Mouse (Mus musculus) cerebellum, adult 9-11 months (tissue): Measurements from ENCODE around the gene Pigl.
A peak's percentile ranks its signal among the peaks of the same experiment; 100 is the strongest.
"Not testable (repeated sequence)": the region's sequence is repeated elsewhere in the genome, so short reads cannot be mapped to it uniquely, and the experiment has no call there.

ENCODE experiments used
- DNase-seq: peaks from one replicate; pipeline ENCODE4 v3.0.0; 2022

Gene Pigl

DNA sequence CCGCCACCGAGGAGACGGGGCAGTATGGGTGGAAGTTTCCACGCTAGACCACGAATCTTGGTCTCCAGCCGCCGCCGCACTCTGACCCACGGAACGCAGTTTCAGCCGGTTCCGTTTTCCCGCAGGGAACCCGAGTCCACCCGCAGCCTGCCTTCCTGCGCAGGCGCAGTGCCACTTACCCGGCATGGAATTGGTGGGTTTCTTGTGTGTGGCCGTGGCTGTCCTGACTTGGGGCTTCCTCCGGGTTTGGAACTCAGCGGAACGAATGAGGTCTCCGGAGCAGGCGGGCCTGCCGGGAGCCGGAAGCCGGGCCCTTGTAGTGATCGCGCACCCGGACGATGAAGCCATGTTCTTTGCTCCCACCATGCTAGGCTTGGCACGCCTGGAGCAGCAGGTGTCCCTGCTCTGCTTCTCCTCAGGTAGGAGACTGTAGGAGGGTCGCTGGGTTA, at the start of gene Pigl, which contains the start of gene Ncor1:
TSS of gene Pigl (plus strand) at position 185 of the 449 bp plus-strand sequence.
TSS of gene Ncor1 (minus strand) at position 266 of the 449 bp plus-strand sequence.
- peak; percentile 88 for DNase-seq

- DNase-seq: no peak
These were observed 49.4 kb upstream of the Pigl start for GRCm38 (mm10) chr11:62408848-62409247.

- no peak for DNase-seq
These were observed 48.6 kb upstream of the Pigl start for GRCm38 (mm10) chr11:62409611-62410010.

DNA sequence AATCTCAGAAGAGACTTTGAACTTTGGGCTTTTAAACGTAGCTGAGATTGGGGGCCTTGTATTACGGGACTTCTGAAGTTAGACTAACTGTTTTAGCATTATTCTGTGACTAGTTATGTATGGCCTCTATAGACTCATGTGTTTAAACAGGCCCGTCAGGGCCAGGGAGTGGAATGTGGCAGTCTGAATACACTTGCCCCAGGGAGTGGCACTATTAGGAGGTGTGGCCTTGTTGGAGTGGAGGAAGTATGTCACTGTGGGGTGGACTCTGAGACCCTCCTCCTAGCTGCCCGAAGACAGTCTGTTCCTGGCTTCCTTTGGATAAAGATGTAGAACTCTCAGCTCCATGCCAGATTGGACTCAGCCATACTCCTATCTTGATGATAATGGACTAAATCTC, 43.2 kb upstream of the Pigl start:
- no peak for DNase-seq

GRCm38 (mm10) chr11:62424525-62424924, 33.7 kb upstream of the Pigl start:
- no peak for DNase-seq

DNA sequence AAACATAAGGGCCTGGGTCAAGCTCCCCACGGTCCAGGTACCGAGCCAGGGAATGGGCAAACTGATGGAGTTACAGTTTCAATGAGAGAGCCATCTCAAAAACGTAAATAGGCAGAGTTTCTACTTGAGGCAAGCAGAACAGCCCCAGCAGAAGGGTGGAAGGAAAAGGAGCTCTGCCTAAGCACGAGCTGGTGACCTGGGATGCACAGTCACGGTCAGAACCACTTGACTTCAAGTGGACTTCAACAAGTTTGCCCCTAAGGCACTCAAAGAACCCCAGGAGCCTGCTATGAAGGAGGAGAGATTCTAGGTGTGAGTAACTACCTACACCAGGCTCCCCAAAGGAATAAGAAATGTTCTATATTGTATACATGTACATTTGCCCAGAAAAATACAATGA, 32.0 kb upstream of the Pigl start:
- no peak for DNase-seq

DNA sequence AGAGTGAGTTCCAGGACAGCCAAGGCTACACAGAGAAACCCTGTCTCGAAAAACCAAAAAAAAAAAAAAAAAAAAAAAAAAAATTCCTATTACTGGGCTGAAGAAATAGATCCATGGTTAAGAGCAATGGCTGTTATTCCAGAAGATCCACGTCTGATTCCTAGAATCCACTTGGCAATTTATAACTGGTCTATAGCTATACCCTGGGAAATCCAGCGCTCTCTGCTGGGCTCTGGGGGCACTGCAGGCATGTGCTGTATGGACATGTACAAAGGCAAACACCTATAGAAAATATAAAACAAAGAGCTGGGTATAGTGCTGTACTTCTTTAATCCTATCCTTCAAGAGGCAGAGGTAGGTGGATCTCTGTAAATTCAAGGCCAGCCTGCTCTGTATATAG, 31.2 kb upstream of the Pigl start:
- no peak for DNase-seq

GRCm38 (mm10) chr11:62432211-62432610, 26.0 kb upstream of the Pigl start:
- DNase-seq: no peak

DNA sequence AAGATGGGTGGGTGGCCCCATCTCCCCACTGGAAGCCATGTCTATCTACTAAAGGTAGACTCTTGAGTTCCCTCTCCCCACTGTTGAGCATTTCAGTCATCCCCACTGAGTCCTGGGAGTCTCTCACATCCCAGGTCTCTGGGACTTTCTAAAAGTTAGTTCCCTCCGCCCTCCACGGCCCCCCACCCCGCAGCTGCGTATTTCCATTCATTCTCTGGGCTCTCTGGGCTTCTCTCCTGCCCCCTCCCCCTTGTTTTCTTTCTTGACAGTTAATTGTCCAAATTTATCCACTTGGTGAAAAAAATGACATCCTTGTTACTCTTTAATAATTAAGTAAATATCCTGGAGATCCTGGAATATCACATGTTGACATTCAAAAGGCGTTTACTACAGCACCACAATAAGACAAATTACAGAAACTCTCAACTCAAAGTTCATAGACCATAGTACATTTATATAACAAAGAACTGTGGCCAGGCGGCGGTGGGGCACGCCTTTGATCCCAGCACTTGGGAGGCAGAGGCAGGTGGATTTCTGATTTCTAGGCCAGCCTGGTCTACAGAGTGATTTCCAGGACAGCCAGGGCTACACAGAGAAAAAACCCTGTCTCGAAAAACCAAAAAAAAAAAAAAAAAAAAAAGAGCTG, 17.5 kb upstream of the Pigl start:
- no peak for DNase-seq

DNA sequence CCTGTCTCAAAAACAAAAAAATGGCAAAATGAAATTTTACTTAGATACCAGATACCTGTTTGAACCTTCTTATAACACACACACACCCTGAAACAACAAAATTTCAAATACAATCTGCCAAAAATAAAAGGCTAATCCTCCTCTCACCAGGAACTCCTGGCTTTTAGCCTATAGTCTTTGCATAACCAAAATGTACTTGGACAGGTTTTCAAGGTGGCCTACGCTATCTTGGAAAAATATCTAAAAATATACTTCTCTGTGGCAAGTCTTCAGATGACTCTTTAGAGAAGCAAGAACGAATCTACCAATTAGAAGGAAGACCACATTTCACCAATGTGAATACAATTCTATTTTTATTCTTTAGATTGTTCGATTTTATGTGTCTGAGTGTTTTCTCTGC, 12.5 kb upstream of the Pigl start:
- peak; percentile 37 for DNase-seq

DNA sequence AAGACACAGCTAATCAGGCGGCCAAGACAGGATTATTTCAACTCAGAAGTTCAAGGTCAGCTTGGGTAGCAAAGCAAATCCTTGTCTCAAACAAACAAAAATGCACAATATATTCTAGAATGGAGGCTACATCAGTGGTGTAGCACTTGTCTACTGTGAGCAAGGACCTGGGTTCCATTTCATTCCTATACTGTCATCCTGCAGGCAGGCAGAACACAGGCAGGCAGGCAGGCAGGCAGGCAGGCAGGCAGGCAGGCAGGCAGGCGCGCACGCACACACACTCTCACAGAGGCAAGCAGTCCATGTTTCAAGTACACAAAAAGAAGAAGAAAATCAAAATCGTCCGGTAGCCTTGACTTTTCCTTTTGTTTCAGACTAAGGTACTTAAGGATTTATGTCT, 9.3 kb upstream of the Pigl start:
- no peak for DNase-seq

GRCm38 (mm10) chr11:62455193-62455592, 3.1 kb upstream of the Pigl start:
- no peak for DNase-seq

DNA sequence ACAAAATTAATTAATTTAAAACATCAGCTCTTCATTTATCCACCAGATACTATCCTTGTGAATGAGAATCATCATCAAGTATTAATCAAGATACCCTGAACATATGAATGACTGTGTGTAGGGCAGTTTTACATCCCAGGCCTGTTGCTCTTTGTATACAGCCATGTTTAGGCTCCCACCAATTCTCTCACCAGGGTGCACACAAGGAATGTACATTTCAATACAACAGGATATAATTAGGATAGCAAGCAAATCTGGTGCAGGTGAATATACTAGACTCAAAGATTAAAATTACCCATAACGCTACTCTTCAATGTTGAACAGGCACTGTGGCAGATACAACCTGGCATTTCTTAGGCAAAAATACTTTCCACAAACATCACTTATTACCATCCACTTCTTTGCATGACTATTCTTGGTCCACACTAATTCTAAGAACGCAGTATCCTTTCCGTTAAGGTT, 2.2 kb upstream of the Pigl start:
- no peak for DNase-seq

DNA sequence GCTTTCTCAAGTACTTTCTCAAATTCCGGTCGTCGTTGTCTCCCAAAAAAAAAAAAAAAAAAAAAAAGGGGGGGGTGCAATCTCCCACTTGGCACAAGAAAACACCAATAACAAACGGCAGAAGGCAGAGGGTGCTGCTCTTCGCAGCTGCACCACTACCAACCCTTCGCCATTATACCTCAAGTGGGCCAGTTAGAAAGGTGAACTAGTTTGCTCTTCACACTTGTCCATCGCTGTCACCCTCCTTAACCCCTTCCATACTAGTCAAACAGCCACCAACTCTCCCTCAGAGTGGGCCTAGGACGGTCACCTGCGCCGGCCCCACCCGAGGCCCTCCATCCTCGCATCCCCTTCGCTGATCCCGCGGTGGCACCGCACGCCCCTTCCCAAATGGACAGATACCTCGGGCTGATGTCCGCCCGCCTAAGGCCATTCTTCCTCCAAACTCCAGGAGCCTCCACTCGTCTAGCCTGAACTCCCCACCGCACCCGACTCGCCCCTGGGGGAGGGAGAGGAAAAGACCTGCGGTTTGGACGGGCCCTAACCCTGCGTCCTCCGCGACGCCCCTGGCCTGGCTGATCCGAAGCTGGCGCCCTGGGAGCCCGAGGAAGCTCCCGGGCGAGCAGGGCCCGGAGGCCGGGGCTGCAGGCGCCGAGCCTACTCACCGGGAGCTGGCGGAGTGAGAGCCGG, 1.6 kb upstream of the Pigl start:
- DNase-seq: peak; percentile 66

DNA sequence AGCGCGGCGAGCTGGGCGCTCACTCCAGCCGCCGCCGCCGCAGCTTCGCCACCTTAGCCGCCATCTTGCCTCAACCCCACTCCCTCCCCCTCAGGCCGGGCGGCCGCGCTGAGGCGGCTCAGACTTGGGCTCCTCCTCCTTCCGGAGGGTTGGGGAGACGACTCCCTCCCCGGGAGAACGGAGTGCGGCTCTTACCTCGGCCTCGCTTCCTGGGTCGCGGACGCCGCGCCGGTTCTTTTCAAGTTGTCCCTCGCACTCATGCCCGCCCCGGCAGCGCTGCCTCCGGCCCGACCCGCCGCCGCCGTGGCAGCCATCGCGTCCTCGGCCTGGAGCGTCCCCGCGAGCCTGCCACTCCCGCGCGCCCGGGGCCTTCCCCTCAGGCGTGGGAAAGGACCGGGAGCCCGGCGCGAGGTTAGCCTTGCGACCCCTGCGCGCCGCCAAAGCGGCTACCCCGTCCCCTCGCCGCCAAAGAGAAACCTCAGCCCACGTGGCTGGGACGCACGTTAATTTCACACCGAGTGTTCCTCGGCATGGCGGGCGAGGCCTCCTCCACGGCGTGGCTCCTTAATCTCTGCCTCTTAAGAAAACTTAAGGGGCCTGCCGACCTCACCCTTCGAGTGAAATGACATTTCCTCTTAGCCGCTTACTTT, 894 bp upstream of the Pigl start:
- DNase-seq: peak; percentile 90

GRCm38 (mm10) chr11:62457891-62458270, 379 bp upstream of the Pigl start:
- peak; percentile 30 for DNase-seq

DNA sequence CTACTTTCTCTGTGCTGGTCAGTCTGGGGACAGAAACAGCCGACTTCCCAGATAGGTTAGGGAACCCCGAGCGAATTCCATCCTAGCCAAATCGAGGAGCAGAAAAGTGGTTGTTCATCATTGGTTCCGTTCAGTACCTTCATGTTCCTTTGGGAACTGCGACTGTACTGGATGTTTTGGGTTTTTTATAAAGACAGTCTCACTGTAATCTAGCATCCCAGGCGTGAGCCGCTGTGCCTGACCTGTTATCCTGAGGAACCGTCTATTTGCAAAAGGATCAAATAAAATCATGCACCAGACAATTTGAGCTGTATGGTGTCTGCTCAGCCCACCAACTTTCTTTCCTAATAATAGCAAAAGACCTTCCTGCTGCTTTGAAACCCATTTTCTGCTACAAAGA, 520 bp downstream of the Pigl start:
- DNase-seq: no peak

DNA sequence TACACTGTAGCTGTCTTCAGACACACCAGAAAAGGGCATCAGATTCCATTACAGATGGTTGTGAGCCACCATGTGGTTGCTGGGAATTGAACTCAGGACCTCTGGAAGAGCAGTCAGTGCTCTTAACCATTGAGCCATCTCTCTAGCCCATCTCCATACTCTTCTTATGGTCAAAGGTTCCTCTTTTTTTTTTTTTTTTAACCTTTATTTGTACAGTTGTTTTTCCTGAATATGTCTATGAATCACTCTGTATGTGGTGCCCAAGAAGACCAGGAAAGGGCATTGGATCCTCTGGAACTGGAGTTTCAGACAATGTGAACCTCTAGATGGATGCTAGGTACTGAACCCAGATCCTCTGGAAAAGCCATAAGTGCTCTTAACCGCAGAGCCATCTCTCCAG, 4.3 kb downstream of the Pigl start:
- DNase-seq: not testable (repeated sequence)

GRCm38 (mm10) chr11:62463225-62463915, 5.1 kb downstream of the Pigl start:
- DNase-seq: no peak

DNA sequence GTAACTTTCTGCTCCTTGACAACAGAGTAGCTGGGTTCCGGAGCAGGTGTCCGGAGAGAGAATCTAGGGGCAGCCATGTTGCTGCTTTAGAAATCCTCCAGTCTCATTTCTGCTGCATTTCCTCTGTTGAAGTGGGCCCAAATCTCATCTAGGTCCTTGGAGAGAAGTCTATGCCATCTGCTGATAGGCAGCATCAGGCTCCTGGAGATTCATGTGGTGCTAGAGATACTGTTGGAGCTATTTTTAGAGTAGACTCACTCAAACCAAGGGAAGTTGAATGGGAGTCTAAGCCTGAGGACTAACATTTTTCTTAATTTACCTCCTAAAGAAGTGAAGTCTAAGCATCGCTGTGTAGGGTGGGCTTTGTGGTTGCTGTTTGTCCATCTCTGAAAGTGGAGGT, 6.4 kb downstream of the Pigl start:
- DNase-seq: no peak

GRCm38 (mm10) chr11:62465849-62466248, 7.6 kb downstream of the Pigl start:
- DNase-seq: no peak

- no peak for DNase-seq
These were observed 8.3 kb downstream of the Pigl start for GRCm38 (mm10) chr11:62466546-62466945.

- DNase-seq: not testable (repeated sequence)
These were observed 9.0 kb downstream of the Pigl start for GRCm38 (mm10) chr11:62467289-62467688.
